Mouse (Mus musculus): ENCODE measurements at regions not wholly inside any gene's neighbourhood (a gene's known extent, or its start where the extent isn't known, plus 50 kb on each side); places are given as distances from the start of the nearest gene placed in this dataset.

DNA sequence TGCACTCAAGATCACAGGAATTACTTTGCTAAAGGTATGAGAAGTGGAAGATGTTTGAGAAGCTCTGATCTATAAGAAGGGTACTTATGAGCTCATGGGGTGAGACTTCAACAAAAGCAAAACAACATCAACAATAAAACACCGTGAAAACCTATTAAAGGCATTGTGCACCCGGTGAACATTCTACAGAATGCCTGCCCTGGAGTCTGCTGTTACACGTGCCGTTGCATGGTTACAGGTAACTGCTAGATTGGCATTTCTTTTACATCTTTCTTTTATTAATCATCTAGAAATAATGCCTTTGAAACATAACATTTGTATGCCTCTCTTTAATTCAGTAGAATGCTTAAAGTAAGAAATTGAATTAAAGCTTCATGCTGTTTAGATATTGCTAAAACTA is 661.0 kb downstream of the Pcdh18 start:
- intact Hi-C loops (cut with DNase I): loop anchor here (10.0 kb wide), 1 partner anchor 1809 kb away; no protein-coding TSS in a partner anchor

DNA sequence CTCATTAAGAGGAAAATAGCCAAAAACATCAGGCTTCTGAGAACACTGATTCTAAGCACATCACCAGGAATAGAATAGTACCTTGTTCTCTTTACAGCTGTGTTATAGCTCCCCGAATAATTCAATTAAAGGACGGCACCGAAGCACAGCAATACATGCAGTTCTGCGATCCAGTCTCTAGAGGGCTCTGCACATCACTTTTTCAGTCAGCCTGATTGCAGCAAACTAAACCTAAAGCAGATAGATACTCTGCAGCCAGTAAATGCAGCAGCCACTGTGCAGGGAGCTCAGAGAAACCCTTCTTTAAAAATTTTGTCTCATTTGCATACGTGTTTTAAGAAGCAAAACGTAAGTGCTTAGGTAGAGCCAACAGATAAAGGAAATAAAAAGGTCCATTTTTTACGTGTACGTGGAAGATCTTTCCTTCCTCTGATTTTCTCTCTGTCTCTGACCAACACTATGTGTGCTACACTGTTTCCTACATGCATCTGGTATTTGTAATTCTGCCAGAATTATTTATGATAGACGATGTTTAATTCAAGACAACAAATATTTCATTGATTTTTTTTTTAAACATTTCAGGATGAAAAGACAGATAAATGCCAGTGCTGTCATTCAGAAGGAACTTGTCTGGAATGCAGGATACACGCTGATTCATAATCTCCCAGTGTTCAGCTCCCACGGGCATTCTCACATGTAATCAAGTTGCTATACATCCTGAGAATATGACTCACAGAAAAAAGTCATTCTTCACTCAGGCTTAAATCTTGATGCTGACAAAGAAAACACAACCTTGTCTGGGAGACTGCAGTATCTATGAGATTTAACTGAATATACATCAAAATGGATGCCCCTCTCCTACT is 663.1 kb downstream of the Pcdh18 start:
- intact Hi-C loops (cut with DNase I): loop anchor here (5.0 to 10.0 kb wide), 2 partner anchors 983 to 1811 kb away; no protein-coding TSS in a partner anchor

DNA sequence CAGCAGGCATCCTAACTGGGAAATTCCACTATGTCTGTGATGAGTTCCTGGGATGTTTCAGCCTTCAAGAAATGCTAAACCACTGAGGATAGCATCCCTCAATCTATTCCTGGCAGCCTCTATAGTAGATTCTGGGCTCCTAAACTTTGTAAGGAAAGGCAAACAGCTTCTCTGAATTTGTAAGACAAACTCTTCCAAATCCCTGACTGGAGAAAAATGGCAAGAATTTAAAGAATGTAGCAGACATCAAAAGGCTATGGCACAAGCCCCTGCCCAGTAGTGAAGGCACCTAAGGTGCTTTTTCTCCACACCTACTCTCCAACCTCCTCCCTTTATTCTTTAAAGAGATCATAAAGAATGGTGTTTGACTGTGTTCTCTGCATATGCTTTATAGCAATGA is 688.3 kb downstream of the Pcdh18 start:
- intact Hi-C loops (cut with DNase I): no loop called here

DNA sequence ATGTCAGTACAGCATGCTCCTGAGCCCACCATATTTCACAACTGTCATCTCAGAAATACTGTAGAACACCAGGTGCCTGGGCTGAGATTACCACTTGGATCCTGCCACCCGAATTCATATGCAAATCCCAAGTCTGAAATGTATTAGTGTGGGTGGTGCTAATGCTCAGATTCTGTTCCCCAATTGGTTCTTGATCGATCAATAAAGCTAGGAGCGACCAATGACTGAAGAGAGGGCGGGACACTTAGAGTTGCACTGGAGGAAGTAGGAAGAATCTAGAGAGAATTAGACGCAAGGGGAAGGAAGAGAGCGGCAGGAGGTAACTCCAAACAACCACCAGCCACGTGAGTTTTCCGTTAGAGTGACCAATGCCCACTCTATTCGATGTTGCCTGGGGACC is 695.0 kb downstream of the Pcdh18 start:
- intact Hi-C loops (cut with DNase I): no loop called here

DNA sequence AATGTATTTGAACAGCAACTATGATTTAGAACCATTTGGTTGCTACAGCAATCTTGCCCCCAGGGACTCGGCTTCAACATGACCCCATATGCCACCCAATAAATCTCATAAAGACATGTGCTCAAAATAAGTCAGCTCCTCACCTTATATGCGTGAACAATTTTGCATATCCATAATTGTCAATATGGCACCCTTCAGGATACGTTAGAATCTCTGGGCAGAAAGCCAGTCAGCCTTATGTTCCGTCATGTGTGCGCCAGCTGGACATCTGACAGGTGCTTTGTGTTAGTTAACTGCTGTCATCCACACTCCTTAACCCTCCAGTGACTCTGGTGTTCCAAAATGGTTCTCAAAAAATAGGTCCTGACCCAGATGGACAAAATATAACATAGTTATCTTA is 724.1 kb downstream of the Pcdh18 start:
- intact Hi-C loops (cut with DNase I): no loop called here

DNA sequence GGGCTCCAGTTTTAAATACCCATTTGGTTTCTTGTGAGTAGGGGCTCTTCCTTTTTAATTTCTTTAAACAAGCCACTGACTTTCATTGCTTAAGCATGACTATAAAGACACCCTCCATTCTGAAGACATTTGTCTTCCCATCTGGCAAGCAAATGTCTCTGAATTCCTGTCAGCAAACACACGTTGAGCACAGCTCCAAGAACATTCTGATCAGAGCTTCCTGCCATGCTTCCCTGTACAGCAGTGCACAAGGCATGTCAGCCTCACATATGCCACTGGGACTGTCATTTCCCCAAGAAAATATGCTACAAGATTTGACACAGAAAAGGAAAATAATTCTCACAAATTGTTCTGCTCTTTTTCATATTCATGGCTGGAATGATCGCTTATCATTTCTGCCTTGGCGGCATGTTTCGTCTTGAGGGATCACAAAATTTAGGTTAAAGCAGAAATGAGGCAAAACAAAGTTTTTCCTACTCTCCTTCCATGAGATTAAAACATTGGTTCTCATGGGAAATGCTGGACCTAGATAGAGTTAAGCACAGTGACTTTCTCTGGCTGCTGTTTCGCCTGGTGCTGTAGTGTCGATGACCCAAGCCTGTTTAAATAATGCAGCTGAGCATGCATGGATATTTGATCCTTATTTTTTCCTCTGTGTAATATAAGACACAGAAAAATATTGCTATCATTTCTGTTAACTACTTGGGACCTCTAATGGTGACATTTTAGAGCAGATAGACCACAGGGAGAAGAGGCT is 747.7 kb downstream of the Pcdh18 start:
- intact Hi-C loops (cut with DNase I): no loop called here

Data from adrenal gland (tissue).